Mouse (Mus musculus) left cerebral cortex, postnatal 25 days (tissue): Measurements from ENCODE around the gene Fam214a. TPM values are rescaled to one million over a fixed set of nuclear protein-coding genes. Genes with fewer than 3 reads are reported as not detected.

ENCODE experiments used
- DNase-seq, 2 experiments: peaks; one replicate each; pipeline ENCODE4 v3.0.0; 2022; ENCODE audit warnings: low spot score in 2 of 2, mixed read lengths in 1 of 2
- intact Hi-C: fragments of 180-260 bp; cut with DNase I; formaldehyde crosslinking; loops from one replicate; pipeline ENCODE4 v1.15.1; 2025
- total RNA-seq, 2 experiments: library from RNA; stranded (reverse); gene quantifications; 2 replicates each; pipeline ENCODE4 v1.2.3; 2021

Fam214a gene
- total RNA-seq, 2 experiments from 2014 or later, result 34.3 to 39.3 TPM

- intact Hi-C loops, result no loop called here
- no peak for DNase-seq
Measured at GRCm38 (mm10) chr9:75016591-75016990, 63.9 kb downstream of the Fam214a start.

- intact Hi-C loops, result no loop called here
- DNase-seq, result no peak
Measured at GRCm38 (mm10) chr9:75019181-75019580, 66.5 kb downstream of the Fam214a start.

GRCm38 (mm10) chr9:75019592-75019991 lies 66.9 kb downstream of the Fam214a start:
- intact Hi-C loops, result no loop called here
- no peak for DNase-seq

- intact Hi-C loops, result no loop called here
- DNase-seq, result no peak
Measured at GRCm38 (mm10) chr9:75020561-75020960, 67.9 kb downstream of the Fam214a start.

- intact Hi-C loops, result no loop called here
Measured at GRCm38 (mm10) chr9:75022546-75022945, 69.9 kb downstream of the Fam214a start.

GRCm38 (mm10) chr9:75023150-75023894 lies 70.6 kb downstream of the Fam214a start:
- intact Hi-C loops, result no loop called here
- DNase-seq, result no peak

More at GRCm38 (mm10) chr9:75022546-75022945, 69.9 kb downstream of the Fam214a start:
- DNase-seq, result no peak

- no peak for DNase-seq
- intact Hi-C loops, result no loop called here
Measured at GRCm38 (mm10) chr9:75024089-75024488, 71.4 kb downstream of the Fam214a start.

GRCm38 (mm10) chr9:75025689-75026088 lies 73.0 kb downstream of the Fam214a start:
- DNase-seq, result no peak
- intact Hi-C loops, result no loop called here

GRCm38 (mm10) chr9:75032408-75032807 lies 79.7 kb downstream of the Fam214a start:
- DNase-seq, result no peak
- intact Hi-C loops, result loop anchor here (5.0 kb wide), 1 partner anchor 125 kb away; no protein-coding TSS in a partner anchor

GRCm38 (mm10) chr9:75033141-75033540 lies 80.5 kb downstream of the Fam214a start:
- intact Hi-C loops, result loop anchor here (5.0 kb wide), 1 partner anchor 126 kb away; no protein-coding TSS in a partner anchor
- DNase-seq, result no peak

GRCm38 (mm10) chr9:75034691-75035090 lies 82.0 kb downstream of the Fam214a start:
- no peak for DNase-seq
- intact Hi-C loops, result loop anchor here (5.0 kb wide), 1 partner anchor 127 kb away; no protein-coding TSS in a partner anchor

GRCm38 (mm10) chr9:75035944-75036343 lies 83.3 kb downstream of the Fam214a start:
- no peak for DNase-seq
- intact Hi-C loops, result no loop called here

- intact Hi-C loops, result no loop called here
- peak; percentile 87 to 95 for DNase-seq
Measured at GRCm38 (mm10) chr9:75037451-75038356, 85.0 kb downstream of the Fam214a start, which contains the start of gene Arpp19. Gene Arpp19, plus strand, starts transcription at chr9:75037614.

GRCm38 (mm10) chr9:75038357-75038688 lies 85.6 kb downstream of the Fam214a start:
- intact Hi-C loops, result no loop called here
- DNase-seq, result no peak

- intact Hi-C loops, result loop anchor here (5.0 kb wide), 1 partner anchor 397 kb away; no protein-coding TSS in a partner anchor
- no peak for DNase-seq
Measured at GRCm38 (mm10) chr9:75040566-75040965, 87.9 kb downstream of the Fam214a start.

GRCm38 (mm10) chr9:75041840-75042525 lies 89.3 kb downstream of the Fam214a start:
- no peak for DNase-seq
- intact Hi-C loops, result loop anchor here (5.0 kb wide), 1 partner anchor 395 kb away; no protein-coding TSS in a partner anchor

- DNase-seq, result no peak
Measured at GRCm38 (mm10) chr9:75043191-75043590, 90.5 kb downstream of the Fam214a start.

GRCm38 (mm10) chr9:75047079-75047478 lies 94.4 kb downstream of the Fam214a start:
- intact Hi-C loops, result no loop called here
- no peak for DNase-seq

More at GRCm38 (mm10) chr9:75043191-75043590, 90.5 kb downstream of the Fam214a start:
- intact Hi-C loops, result loop anchor here (5.0 kb wide), 1 partner anchor 394 kb away; no protein-coding TSS in a partner anchor

- intact Hi-C loops, result no loop called here
- no peak for DNase-seq
Measured at GRCm38 (mm10) chr9:75049100-75049499, 96.4 kb downstream of the Fam214a start.
